Mouse (Mus musculus): ENCODE data around the gene Tmem156.

Tmem156 gene

GRCm38 (mm10) chr5:65047285-65047855 is 44.6 kb downstream of the Tmem156 start:
- no peak for DNase-seq (ENCODE audit: low spot score)

- DNase-seq (ENCODE audit: low spot score), result no peak
These were observed 45.3 kb downstream of the Tmem156 start for GRCm38 (mm10) chr5:65046442-65047284.

- DNase-seq (ENCODE audit: low spot score), result no peak
These were observed 46.1 kb downstream of the Tmem156 start for GRCm38 (mm10) chr5:65045642-65046370.

GRCm38 (mm10) chr5:65043407-65043895 is 48.5 kb downstream of the Tmem156 start:
- DNase-seq (ENCODE audit: low spot score), result no peak

GRCm38 (mm10) chr5:65040463-65040862 is 51.5 kb downstream of the Tmem156 start:
- no peak for DNase-seq (ENCODE audit: low spot score)

GRCm38 (mm10) chr5:65038811-65039571 is 52.9 kb downstream of the Tmem156 start:
- no peak for DNase-seq (ENCODE audit: low spot score)

GRCm38 (mm10) chr5:65038305-65038704 is 53.6 kb downstream of the Tmem156 start:
- no peak for DNase-seq (ENCODE audit: low spot score)

- no peak for DNase-seq (ENCODE audit: low spot score)
These were observed 55.3 kb downstream of the Tmem156 start for GRCm38 (mm10) chr5:65036597-65036996.

GRCm38 (mm10) chr5:65028019-65028418 is 63.9 kb downstream of the Tmem156 start:
- DNase-seq (ENCODE audit: low spot score), result no peak

- DNase-seq (ENCODE audit: low spot score), result no peak
These were observed 65.2 kb downstream of the Tmem156 start for GRCm38 (mm10) chr5:65026776-65027175.

GRCm38 (mm10) chr5:65025916-65026315 is 66.0 kb downstream of the Tmem156 start:
- no peak for DNase-seq (ENCODE audit: low spot score)

- no peak for DNase-seq (ENCODE audit: low spot score)
These were observed 67.3 kb downstream of the Tmem156 start for GRCm38 (mm10) chr5:65024641-65025040.

GRCm38 (mm10) chr5:65022006-65022405 is 69.9 kb downstream of the Tmem156 start:
- DNase-seq (ENCODE audit: low spot score), result no peak

- DNase-seq (ENCODE audit: low spot score), result no peak
These were observed 72.1 kb downstream of the Tmem156 start for GRCm38 (mm10) chr5:65019823-65020222.

- DNase-seq (ENCODE audit: low spot score), result no peak
These were observed 72.8 kb downstream of the Tmem156 start for GRCm38 (mm10) chr5:65019109-65019508.

- no peak for DNase-seq (ENCODE audit: low spot score)
These were observed 76.4 kb downstream of the Tmem156 start for GRCm38 (mm10) chr5:65015508-65015907.

- DNase-seq (ENCODE audit: low spot score), result no peak
These were observed 79.9 kb downstream of the Tmem156 start for GRCm38 (mm10) chr5:65011901-65012573.

- DNase-seq (ENCODE audit: low spot score), result no peak
These were observed 85.9 kb downstream of the Tmem156 start for GRCm38 (mm10) chr5:65006011-65006491.

GRCm38 (mm10) chr5:65005251-65005650 is 86.7 kb downstream of the Tmem156 start:
- DNase-seq (ENCODE audit: low spot score), result no peak
